Mouse (Mus musculus) natural killer cell, adult 2 months (primary cell): ENCODE measurements around the gene Cytl1.

Experiments
- DNase-seq, 2 experiments: peaks; one replicate each; pipeline ENCODE4 v3.0.0; 2022; ENCODE audit warnings: low spot score in 2 of 2

Cytl1 gene

GRCm38 (mm10) chr5:37735224-37735623 lies at the start of gene Cytl1:
Gene Cytl1 (plus strand): TSS chr5:37735519.
- DNase-seq: no peak

GRCm38 (mm10) chr5:37692759-37693158 lies 42.6 kb upstream of the Cytl1 start:
- DNase-seq: no peak

GRCm38 (mm10) chr5:37695773-37696172 lies 39.5 kb upstream of the Cytl1 start:
- no peak for DNase-seq

DNA sequence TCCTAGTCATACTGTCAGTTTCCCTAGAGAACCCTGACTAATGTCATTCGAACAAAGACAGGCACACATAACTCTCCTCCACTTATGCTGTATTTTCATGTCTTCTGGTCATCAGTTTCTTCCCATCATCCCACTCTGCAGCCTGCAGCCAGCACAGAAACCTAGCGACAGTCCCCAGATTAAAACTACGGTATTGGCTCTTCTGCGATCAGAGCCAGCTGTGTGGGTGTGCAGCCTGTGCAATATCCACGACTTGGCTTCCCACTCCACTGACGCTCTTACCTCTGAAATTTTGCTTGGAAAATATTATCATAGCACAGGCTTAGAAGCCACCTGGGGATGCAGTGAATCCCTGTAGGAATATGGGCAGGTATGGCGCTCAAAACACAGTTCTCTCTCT lies 38.0 kb upstream of the Cytl1 start:
- DNase-seq: no peak

DNA sequence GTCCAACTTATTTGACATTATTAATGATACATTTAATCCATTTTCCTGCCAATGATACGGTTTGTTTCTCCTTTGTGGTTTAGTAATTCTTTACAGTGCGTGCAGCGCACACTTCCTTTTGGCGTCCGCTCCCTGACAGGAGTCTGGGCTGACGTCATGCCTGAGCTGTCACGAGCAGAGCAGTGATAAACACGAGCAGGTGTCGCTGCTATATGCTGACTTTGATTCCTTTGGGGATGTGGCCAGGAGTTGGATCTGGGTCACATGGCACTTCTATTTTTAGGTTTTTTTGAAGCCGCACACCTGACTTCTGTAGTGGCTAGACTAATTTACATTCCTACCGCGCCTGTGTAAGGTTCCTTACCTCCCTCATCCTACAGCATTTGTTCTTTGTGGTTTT lies 35.6 kb upstream of the Cytl1 start:
- no peak for DNase-seq

DNA sequence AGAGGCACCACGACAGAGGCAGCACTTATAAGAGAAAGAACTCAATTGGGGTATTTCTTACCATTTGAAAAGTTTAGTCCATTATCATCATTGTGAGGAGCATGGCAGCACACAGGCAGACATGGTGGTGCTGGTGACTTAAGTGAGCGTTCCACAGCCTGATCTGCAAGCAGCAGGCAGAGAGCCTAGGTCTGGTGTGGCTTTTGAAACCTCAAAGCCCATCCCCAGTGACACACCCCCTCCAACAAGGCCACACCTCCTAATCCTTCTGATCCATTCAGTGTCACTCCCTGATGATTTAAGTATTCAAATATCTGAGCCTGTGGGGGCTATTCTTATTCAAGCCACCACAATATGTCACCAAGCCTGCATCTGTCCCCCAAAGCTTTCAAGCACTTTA lies 30.4 kb upstream of the Cytl1 start:
- DNase-seq: no peak

- no peak for DNase-seq
Measured at GRCm38 (mm10) chr5:37708124-37708523, 27.2 kb upstream of the Cytl1 start.

DNA sequence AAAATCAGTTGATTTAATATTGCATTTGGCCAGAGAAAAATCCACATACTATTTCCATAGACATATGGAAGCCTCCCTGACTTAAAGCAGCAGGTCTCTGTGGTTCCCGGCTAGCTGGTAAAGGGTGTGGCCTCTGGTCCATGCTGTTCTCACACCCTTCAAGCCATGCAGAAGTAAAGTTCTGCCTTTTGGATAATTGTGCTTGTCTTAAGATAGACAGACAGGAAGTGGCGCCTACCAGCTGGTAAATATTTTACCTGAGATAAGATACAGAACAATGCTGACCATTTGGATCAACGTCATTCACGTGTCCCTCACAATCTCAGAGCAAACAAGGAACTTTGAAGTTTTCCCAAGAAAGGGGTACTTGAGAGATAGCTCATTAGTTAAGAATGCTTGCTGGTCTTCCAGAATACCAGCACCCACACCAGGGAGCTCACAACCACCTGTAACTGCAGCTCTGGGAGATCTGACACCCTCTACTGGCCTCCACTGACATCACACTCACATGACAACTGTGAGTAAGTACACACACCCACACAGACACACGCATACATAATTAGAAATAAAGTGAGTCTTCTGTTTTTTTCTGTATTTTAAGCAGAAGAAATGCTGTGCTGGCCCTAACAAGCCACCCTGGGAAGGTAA lies 25.9 kb upstream of the Cytl1 start:
- no peak for DNase-seq

GRCm38 (mm10) chr5:37716505-37717372 lies 18.6 kb upstream of the Cytl1 start, which contains the start of gene Stk32b:
Gene Stk32b (minus strand): TSS chr5:37717171.
- no peak for DNase-seq

DNA sequence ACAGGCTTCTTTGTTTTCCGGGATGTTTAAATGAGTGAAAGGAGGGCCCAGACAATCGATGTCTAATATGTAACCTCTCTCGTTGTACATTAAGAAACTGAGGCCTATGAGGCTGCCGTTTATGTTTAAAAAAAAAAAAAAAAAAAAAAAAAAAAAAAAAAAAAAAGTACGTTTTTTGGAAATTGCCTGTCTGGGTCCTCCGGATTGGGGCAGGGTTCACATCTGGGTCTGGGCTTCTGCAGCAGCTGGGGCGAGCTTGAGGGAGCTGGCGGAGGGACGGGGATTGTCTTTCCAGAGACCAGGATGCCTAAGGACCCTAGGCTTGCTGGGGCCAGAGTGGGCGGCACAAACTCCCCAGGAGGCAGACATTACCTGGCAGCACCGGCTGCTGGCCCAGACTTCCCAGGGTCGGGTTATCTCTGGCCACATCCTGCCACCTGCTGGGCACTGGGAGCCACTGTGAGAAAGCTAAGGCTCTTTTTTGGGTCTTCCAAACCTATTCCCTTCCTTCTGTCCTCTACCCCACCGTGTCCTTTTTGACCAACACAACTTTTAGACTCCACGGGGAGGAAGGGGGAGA lies 17.8 kb upstream of the Cytl1 start:
- DNase-seq: no peak

- no peak for DNase-seq
Measured at GRCm38 (mm10) chr5:37720670-37721069, 14.6 kb upstream of the Cytl1 start.

- no peak for DNase-seq
Measured at GRCm38 (mm10) chr5:37725220-37725886, 10.0 kb upstream of the Cytl1 start.

GRCm38 (mm10) chr5:37730781-37731180 lies 4.5 kb upstream of the Cytl1 start:
- no peak for DNase-seq

DNA sequence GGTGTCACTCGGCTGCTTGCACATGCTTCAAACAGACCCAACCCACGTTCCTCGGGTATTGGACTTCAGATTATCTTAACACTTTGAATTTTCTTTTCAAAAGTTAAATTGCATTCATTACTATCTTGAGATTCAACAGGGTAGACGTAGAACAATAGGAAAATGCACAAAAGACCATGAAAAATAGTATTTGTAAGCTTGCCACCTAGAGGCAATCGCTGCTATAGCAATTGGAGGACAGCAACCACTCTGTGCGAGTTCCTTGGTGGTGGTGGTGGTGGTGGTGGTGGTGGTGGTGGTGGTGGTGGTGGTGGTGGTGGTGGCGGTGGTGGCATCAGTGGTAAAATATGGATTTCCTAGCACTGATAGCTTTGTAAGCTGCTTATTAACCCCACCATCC lies 894 bp downstream of the Cytl1 start:
- DNase-seq: no peak

DNA sequence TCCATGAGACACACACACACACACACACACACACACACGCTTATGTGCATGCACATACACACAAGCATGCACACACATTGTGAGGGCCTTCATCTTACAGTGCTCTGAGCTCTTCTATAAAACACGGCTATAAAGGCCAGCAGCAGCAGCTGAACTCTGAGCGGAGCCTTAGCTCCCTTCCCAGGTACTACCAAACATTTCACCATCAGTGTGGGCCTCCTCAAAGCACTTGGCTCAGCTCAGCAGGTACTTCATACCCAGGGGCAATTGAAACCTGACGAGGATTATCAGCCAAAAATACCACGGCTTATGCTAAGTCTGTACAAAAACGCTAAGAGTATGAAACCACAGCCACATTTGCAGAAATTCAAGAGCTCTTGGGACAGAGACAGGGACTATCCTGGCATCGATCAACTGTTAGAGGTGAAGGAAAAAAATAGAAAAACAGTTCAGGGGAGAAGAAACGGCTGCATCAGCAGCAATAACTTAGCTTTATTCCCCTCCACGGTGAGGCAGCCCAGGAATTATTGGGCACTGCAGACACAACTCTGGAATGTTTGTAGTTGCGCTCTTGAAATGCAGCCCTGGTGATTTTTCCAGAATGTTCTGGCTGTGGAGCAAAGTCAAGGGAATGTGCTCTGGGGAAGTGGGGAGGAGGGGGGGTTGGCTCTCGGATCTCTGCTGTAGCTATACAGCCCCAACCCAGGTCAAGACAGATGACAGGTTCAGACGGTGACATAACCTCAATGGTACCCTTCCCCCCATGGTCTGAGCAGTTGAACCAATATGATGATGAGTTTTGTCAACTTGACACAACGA lies 8.8 kb downstream of the Cytl1 start:
- no peak for DNase-seq

DNA sequence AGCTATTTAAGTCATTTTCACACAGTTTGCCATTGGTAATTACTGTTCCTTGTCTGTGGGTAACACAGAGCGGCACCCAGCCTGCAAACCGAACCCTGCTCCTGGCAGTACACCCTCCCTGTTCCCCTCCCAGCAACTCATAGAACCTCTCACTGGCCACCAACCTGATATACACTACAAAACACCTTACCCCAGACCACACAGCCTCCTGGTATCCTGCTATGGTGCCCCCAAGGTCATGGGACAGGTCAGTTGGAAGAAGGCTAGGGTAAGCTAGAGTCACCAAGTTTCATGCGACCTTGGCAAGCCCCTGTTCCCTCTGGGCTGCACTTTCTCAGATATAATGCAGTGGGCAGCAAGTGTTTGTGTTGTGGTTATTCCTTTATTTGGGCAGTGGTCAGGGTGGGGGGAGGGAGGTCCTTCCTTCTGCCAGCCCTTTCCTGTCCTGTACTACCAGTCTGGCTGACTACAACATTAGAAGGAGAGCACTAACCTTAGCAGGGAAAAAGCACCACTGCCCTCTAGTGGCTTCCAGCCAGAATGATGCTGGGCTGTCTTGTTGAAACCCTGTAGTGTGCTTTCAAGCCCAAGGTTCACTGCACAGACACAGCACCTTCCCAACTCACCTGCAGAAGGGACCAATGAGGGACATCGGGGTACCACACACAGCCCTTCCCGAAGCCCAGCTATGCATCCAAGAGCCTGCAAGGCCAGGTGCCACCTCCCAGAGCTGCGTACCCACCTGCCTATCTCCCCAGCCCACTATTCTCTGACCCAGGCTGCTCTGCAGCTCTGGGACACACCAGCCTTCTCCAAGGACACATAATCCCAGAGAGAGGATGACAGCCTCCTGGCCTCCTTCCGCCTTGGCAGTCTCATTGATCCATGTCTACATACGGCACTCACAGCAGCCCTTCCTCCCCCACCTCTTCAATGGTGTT lies 17.0 kb downstream of the Cytl1 start:
- no peak for DNase-seq

DNA sequence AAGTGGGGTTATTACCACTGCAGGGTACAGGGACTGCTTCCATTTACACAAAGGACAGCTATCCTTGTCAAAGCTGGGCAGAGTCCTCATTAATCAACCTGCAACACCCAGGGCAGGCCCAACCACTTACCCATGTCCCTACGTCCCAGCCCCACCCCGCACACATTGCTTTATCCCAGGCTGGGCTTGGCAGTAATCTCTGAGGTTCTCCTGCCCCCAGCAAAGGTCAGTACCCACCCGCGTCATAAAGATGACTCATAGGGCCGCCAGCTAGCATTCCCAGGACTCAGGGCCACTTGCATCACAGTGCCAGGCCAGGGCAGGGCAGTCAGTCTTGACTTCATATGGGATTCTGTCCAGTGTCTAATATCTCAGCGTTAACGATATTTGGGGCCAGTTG lies 18.0 kb downstream of the Cytl1 start:
- no peak for DNase-seq

DNA sequence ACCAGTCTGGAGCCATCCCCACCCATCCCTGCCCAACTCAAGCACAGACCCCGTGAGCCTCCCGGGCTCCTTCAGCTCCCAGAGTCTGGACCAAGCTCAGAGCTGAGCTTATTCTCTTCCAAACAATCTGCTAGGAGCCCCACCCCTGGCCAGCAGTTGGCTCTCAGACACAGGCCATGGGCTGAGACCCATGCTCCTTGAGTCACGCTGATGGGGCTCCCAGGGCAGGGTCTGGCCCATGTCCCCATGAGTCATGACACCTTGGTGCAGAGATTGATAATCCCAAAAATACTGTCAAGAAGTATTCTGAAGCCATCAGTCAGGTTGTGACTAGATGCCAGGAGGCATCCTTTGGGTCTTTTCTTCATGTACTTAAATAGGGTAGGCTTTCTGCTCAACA lies 26.7 kb downstream of the Cytl1 start:
- no peak for DNase-seq

DNA sequence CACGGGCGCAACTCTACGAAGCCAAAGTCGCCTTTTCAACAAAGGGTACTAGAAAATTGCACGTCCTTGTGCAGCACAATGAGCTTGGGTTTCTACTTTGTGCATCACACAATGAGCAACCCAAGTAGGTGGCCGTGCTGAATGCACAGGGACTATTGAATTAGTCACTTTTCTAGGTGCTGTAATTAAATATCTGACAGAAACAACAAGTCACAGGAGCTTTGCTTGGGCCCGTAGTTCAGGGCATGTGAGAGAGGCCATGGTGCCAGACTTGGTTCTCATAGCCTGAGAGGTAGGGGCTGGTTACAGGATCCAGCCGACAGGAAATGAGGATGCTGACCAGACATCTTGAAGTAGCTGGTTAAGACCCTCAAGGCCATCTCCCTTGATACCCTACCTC lies 30.5 kb downstream of the Cytl1 start:
- no peak for DNase-seq

- no peak for DNase-seq
Measured at GRCm38 (mm10) chr5:37767231-37767630, 31.9 kb downstream of the Cytl1 start.
